Mouse (Mus musculus): ENCODE results near the gene Rhd.
A peak's percentile ranks its signal among the peaks of the same experiment; 100 is the strongest.

Rhd gene

GRCm38 (mm10) chr4:134930190-134930589 lies 65.9 kb downstream of the Rhd start:
- no peak for DNase-seq (ENCODE audit: low spot score in 2 of 2)

- DNase-seq (ENCODE audit: low spot score in 2 of 2): peak; percentile 88 to 96
Measured at GRCm38 (mm10) chr4:134930684-134931481, 66.5 kb downstream of the Rhd start, which contains the start of gene Syf2. Gene Syf2, plus strand, starts transcription at chr4:134930898.

GRCm38 (mm10) chr4:134937240-134938176 lies 73.2 kb downstream of the Rhd start:
- DNase-seq (ENCODE audit: low spot score in 2 of 2): no peak

GRCm38 (mm10) chr4:134939900-134940299 lies 75.6 kb downstream of the Rhd start:
- no peak for DNase-seq (ENCODE audit: low spot score in 2 of 2)

- DNase-seq (ENCODE audit: low spot score in 2 of 2): peak in 1 of 2 experiments; percentile 62
Measured at GRCm38 (mm10) chr4:134943758-134944538, 79.6 kb downstream of the Rhd start.

All from left cerebral cortex, adult 9 months (tissue).